Mouse (Mus musculus): ENCODE measurements at regions not wholly inside any gene's neighbourhood (a gene's known extent, or its start where the extent isn't known, plus 50 kb on each side); places are given as distances from the start of the nearest gene placed in this dataset.

GRCm38 (mm10) chr19:21127079-21127745, 144.9 kb upstream of the Zfand5 start:
- TF ChIP-seq CTCF (IDR thresholded peaks at IDR 0.05; ENCODE audit: borderline replicate concordance, control insufficient read depth, extremely low read depth, insufficient read depth, low read length, poor library complexity) (no peak), POLR2A (IDR thresholded peaks at IDR 0.05; ENCODE audit: control insufficient read depth, extremely low read depth, insufficient read depth, low read length, poor library complexity) (no peak)
- DNase-seq, result no peak
- Histone ChIP-seq H3K27me3 (ENCODE audit: control insufficient read depth, insufficient read depth, low read length) (no peaks in the 10 kb centered on the region), H3K4me3 (ENCODE audit: control insufficient read depth, insufficient read depth, low read length) (no peak overlapping the region), H3K27ac (ENCODE audit: control insufficient read depth, insufficient read depth, low read length) (no peak overlapping the region), H3K4me1 (replicated peaks; ENCODE audit: control insufficient read depth, insufficient read depth, low read length) (no peaks in the 10 kb centered on the region), H3K36me3 (ENCODE audit: control insufficient read depth, insufficient read depth, low read length) (no peaks in the 10 kb centered on the region)
- WGBS, result 85% methylated on average over 8 of the region's 8 CpGs

- 87% methylated on average over 2 of the region's 2 CpGs for WGBS
These were observed 145.4 kb upstream of the Zfand5 start for GRCm38 (mm10) chr19:21126670-21127069.

DNA sequence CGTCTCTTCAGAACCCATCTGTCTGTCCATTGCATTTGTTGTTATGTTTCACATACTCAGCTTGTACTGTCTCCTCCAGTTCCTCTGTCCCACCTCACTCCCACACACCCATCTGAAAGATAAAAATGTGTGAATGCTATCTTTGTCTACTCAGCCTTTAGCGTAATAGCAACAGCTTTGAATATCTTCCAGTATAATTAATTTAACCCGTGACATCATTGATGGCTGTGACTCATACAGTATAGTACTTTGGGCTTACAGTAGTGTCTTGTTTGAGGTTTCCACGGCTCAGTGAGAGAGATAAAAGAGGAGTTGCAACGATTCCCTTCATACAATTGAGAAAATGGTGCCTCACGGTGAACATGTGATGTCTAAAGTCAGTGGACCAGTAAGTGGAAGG, 152.6 kb upstream of the Zfand5 start:
- Histone ChIP-seq H3K36me3 (ENCODE audit: control insufficient read depth, insufficient read depth, low read length) (no peaks in the 10 kb centered on the region), H3K27me3 (ENCODE audit: control insufficient read depth, insufficient read depth, low read length) (no peaks in the 10 kb centered on the region), H3K4me1 (replicated peaks; ENCODE audit: control insufficient read depth, insufficient read depth, low read length) (no peaks in the 10 kb centered on the region), H3K4me3 (ENCODE audit: control insufficient read depth, insufficient read depth, low read length) (no peak overlapping the region), H3K27ac (ENCODE audit: control insufficient read depth, insufficient read depth, low read length) (no peak overlapping the region)
- TF ChIP-seq POLR2A (IDR thresholded peaks at IDR 0.05; ENCODE audit: control insufficient read depth, extremely low read depth, insufficient read depth, low read length, poor library complexity) (no peak), CTCF (IDR thresholded peaks at IDR 0.05; ENCODE audit: borderline replicate concordance, control insufficient read depth, extremely low read depth, insufficient read depth, low read length, poor library complexity) (no peak)
- WGBS, result 93% methylated on average over 6 of the region's 6 CpGs
- no peak for DNase-seq

More at GRCm38 (mm10) chr19:21126670-21127069, 145.4 kb upstream of the Zfand5 start:
- H3K4me1 ChIP-seq (replicated peaks; ENCODE audit: control insufficient read depth, insufficient read depth, low read length), result no peaks in the 10 kb centered on the region
- H3K36me3 ChIP-seq (ENCODE audit: control insufficient read depth, insufficient read depth, low read length), result no peaks in the 10 kb centered on the region
- no peak overlapping the region for H3K27ac ChIP-seq (ENCODE audit: control insufficient read depth, insufficient read depth, low read length)
- no peaks in the 10 kb centered on the region for H3K27me3 ChIP-seq (ENCODE audit: control insufficient read depth, insufficient read depth, low read length)
- TF ChIP-seq POLR2A (IDR thresholded peaks at IDR 0.05; ENCODE audit: control insufficient read depth, extremely low read depth, insufficient read depth, low read length, poor library complexity), result no peak
- no peak for TF ChIP-seq CTCF (IDR thresholded peaks at IDR 0.05; ENCODE audit: borderline replicate concordance, control insufficient read depth, extremely low read depth, insufficient read depth, low read length, poor library complexity)
- no peak for DNase-seq
- no peak overlapping the region for H3K4me3 ChIP-seq (ENCODE audit: control insufficient read depth, insufficient read depth, low read length)

GRCm38 (mm10) chr19:21118782-21119181, 153.3 kb upstream of the Zfand5 start:
- Histone ChIP-seq H3K4me3 (ENCODE audit: control insufficient read depth, insufficient read depth, low read length) (no peak overlapping the region), H3K27ac (ENCODE audit: control insufficient read depth, insufficient read depth, low read length) (no peak overlapping the region), H3K27me3 (ENCODE audit: control insufficient read depth, insufficient read depth, low read length) (no peaks in the 10 kb centered on the region), H3K4me1 (replicated peaks; ENCODE audit: control insufficient read depth, insufficient read depth, low read length) (no peaks in the 10 kb centered on the region), H3K36me3 (ENCODE audit: control insufficient read depth, insufficient read depth, low read length) (no peaks in the 10 kb centered on the region)
- no peak for DNase-seq
- TF ChIP-seq POLR2A (IDR thresholded peaks at IDR 0.05; ENCODE audit: control insufficient read depth, extremely low read depth, insufficient read depth, low read length, poor library complexity), result no peak
- TF ChIP-seq CTCF (IDR thresholded peaks at IDR 0.05; ENCODE audit: borderline replicate concordance, control insufficient read depth, extremely low read depth, insufficient read depth, low read length, poor library complexity), result no peak
- 90% methylated on average over 4 of the region's 4 CpGs for WGBS

GRCm38 (mm10) chr19:21115693-21116092, 156.4 kb upstream of the Zfand5 start:
- no peaks in the 10 kb centered on the region for H3K36me3 ChIP-seq (ENCODE audit: control insufficient read depth, insufficient read depth, low read length)
- no peak for TF ChIP-seq CTCF (IDR thresholded peaks at IDR 0.05; ENCODE audit: borderline replicate concordance, control insufficient read depth, extremely low read depth, insufficient read depth, low read length, poor library complexity)
- TF ChIP-seq POLR2A (IDR thresholded peaks at IDR 0.05; ENCODE audit: control insufficient read depth, extremely low read depth, insufficient read depth, low read length, poor library complexity), result no peak
- no peaks in the 10 kb centered on the region for H3K4me1 ChIP-seq (replicated peaks; ENCODE audit: control insufficient read depth, insufficient read depth, low read length)
- no peak overlapping the region for H3K4me3 ChIP-seq (ENCODE audit: control insufficient read depth, insufficient read depth, low read length)
- H3K27me3 ChIP-seq (ENCODE audit: control insufficient read depth, insufficient read depth, low read length), result no peaks in the 10 kb centered on the region
- no peak for DNase-seq
- 49% methylated on average over 2 of the region's 2 CpGs for WGBS
- H3K27ac ChIP-seq (ENCODE audit: control insufficient read depth, insufficient read depth, low read length), result no peak overlapping the region

DNA sequence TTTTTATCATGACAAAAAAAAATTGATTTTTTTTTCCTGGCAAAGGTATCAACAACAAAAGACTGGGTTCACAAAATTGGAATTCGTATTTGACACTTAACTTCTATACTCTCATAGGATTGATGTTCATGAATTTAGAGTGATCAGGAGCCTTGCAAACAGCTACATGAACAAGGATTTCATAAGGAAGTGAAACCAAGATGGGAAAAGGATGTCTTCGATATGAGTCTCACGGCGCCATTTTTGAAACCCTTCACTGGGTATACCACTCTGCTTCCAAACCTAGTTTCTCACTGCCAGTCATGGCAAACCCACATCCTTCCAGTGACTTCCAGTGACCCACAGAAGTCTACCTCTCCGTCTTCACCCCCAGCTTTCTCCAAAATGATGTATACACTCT, 157.8 kb upstream of the Tmc1 start:
- TF ChIP-seq CTCF (IDR thresholded peaks at IDR 0.05; ENCODE audit: borderline replicate concordance, control insufficient read depth, extremely low read depth, insufficient read depth, low read length, poor library complexity) (no peak), POLR2A (IDR thresholded peaks at IDR 0.05; ENCODE audit: control insufficient read depth, extremely low read depth, insufficient read depth, low read length, poor library complexity) (no peak)
- Histone ChIP-seq H3K27me3 (ENCODE audit: control insufficient read depth, insufficient read depth, low read length) (no peaks in the 10 kb centered on the region), H3K27ac (ENCODE audit: control insufficient read depth, insufficient read depth, low read length) (no peak overlapping the region), H3K36me3 (ENCODE audit: control insufficient read depth, insufficient read depth, low read length) (no peaks in the 10 kb centered on the region), H3K4me1 (replicated peaks; ENCODE audit: control insufficient read depth, insufficient read depth, low read length) (peaks cover under 1% of the 10 kb centered on the region; the same call in 1 of the 2 replicates), H3K4me3 (ENCODE audit: control insufficient read depth, insufficient read depth, low read length) (no peak overlapping the region)
- WGBS, result 95% methylated on average over 5 of the region's 5 CpGs
- no peak for DNase-seq

DNA sequence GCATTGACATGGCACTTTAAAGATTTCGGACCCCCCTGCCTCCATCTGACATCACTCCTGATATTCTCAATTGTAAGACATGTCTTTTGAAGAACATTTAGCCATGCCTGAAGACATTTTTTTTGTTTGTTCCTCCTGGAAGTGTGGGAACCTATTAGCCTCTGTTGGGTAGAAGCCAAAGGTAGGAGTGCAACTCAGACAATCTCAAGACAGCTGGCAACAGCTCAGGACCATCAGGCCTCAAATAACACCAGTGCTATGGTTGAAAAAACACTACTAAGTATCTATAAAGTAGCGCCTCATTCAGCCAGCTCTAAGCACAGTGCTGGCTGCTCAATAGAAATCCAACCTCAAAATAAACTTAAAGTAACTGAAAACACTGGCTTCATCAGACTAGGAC, 154.3 kb upstream of the Tmc1 start:
- WGBS, result 91% methylated on average over 2 of the region's 2 CpGs

More for the DNA sequence above, 154.3 kb upstream of the Tmc1 start:
- no peak for TF ChIP-seq CTCF (IDR thresholded peaks at IDR 0.05; ENCODE audit: borderline replicate concordance, control insufficient read depth, extremely low read depth, insufficient read depth, low read length, poor library complexity)
- no peak for TF ChIP-seq POLR2A (IDR thresholded peaks at IDR 0.05; ENCODE audit: control insufficient read depth, extremely low read depth, insufficient read depth, low read length, poor library complexity)
- no peaks in the 10 kb centered on the region for H3K27me3 ChIP-seq (ENCODE audit: control insufficient read depth, insufficient read depth, low read length)
- no peak overlapping the region for H3K4me3 ChIP-seq (ENCODE audit: control insufficient read depth, insufficient read depth, low read length)
- peaks cover 13% of the 10 kb centered on the region for H3K4me1 ChIP-seq (replicated peaks; ENCODE audit: control insufficient read depth, insufficient read depth, low read length)
- no peak overlapping the region for H3K27ac ChIP-seq (ENCODE audit: control insufficient read depth, insufficient read depth, low read length)
- no peaks in the 10 kb centered on the region for H3K36me3 ChIP-seq (ENCODE audit: control insufficient read depth, insufficient read depth, low read length)
- DNase-seq, result no peak

All from thymus, adult 2 months (tissue).